Mouse (Mus musculus) adrenal gland, adult 18-20 months (tissue): ENCODE results near the gene Ccdc71. TPM values are rescaled to one million over a fixed set of nuclear protein-coding genes. Genes with fewer than 3 reads are reported as not detected.

Experiments used
- DNase-seq, 2 experiments: peaks; one replicate each; pipeline ENCODE4 v3.0.0; 2021 to 2022; ENCODE audit warnings: low spot score in 2 of 2
- long read RNA-seq, 2 experiments: library from polyadenylated mRNA; stranded (forward); transcript quantifications; one replicate each; pipeline ENCODE4 v2.0.0; 2021
- total RNA-seq, 2 experiments: library from RNA; stranded (reverse); gene quantifications; 1 replicate in 1 of 2; 2 replicates in 1 of 2; pipeline ENCODE4 v1.2.3; 2021

Ccdc71 gene
- 10 to 100 TPM; 25.6 to 42.3 TPM for total RNA-seq
- long read RNA-seq, experiment 1, transcript Ccdc71-201 (2 exons, 3,092 nt): major isoform, 18 of 20 reads
- long read RNA-seq, experiment 1, partial matches to known transcripts: 0 of 20 reads
- long read RNA-seq, experiment 1, other reads (novel, unspliced or antisense): 1 of 20 reads
- long read RNA-seq, experiment 2, transcript Ccdc71-201 (2 exons, 3,092 nt): major isoform, 18 of 24 reads
- long read RNA-seq, experiment 2, partial matches to known transcripts: 5 of 24 reads
- long read RNA-seq, experiment 2, other reads (novel, unspliced or antisense): 0 of 24 reads

GRCm38 (mm10) chr9:108460319-108461178 lies at the start of gene Ccdc71:
Gene Ccdc71 (plus strand): TSS chr9:108460527.
- peak; percentile 85 to 86 for DNase-seq

- DNase-seq: no peak
Observed at GRCm38 (mm10) chr9:108411381-108411942, 48.9 kb upstream of the Ccdc71 start.

- DNase-seq: peak in 1 of 2 experiments; percentile 36
Observed at GRCm38 (mm10) chr9:108412221-108412620, 48.1 kb upstream of the Ccdc71 start.

GRCm38 (mm10) chr9:108428384-108428783 lies 31.9 kb upstream of the Ccdc71 start, which contains the start of gene Ccdc36:
Gene Ccdc36 (minus strand): TSS chr9:108428484.
- DNase-seq: no peak

GRCm38 (mm10) chr9:108431431-108432067 lies 28.8 kb upstream of the Ccdc71 start:
- no peak for DNase-seq

- no peak for DNase-seq
Observed at GRCm38 (mm10) chr9:108436182-108436581, 24.1 kb upstream of the Ccdc71 start, which contains the start of gene BC048562. Gene BC048562 (plus strand): TSS chr9:108436482.

GRCm38 (mm10) chr9:108439176-108439575 lies 21.2 kb upstream of the Ccdc71 start:
- no peak for DNase-seq

GRCm38 (mm10) chr9:108440485-108440884 lies 19.8 kb upstream of the Ccdc71 start:
- DNase-seq: no peak

- no peak for DNase-seq
Observed at GRCm38 (mm10) chr9:108441236-108441919, 18.9 kb upstream of the Ccdc71 start.

GRCm38 (mm10) chr9:108445125-108445524 lies 15.2 kb upstream of the Ccdc71 start:
- DNase-seq: no peak

- no peak for DNase-seq
Observed at GRCm38 (mm10) chr9:108449860-108450259, 10.5 kb upstream of the Ccdc71 start.

- DNase-seq: no peak
Observed at GRCm38 (mm10) chr9:108450292-108451169, 9.8 kb upstream of the Ccdc71 start.

- no peak for DNase-seq
Observed at GRCm38 (mm10) chr9:108451170-108451493, 9.2 kb upstream of the Ccdc71 start.

GRCm38 (mm10) chr9:108451519-108452160 lies 8.7 kb upstream of the Ccdc71 start:
- no peak for DNase-seq

- DNase-seq: peak; percentile 88 to 89
Observed at GRCm38 (mm10) chr9:108452291-108452906, 7.9 kb upstream of the Ccdc71 start.

GRCm38 (mm10) chr9:108452911-108453310 lies 7.4 kb upstream of the Ccdc71 start:
- DNase-seq: no peak

- DNase-seq: no peak
Observed at GRCm38 (mm10) chr9:108453458-108453857, 6.9 kb upstream of the Ccdc71 start.

GRCm38 (mm10) chr9:108454429-108454828 lies 5.9 kb upstream of the Ccdc71 start:
- DNase-seq: no peak
